In the genomic region with DNA sequence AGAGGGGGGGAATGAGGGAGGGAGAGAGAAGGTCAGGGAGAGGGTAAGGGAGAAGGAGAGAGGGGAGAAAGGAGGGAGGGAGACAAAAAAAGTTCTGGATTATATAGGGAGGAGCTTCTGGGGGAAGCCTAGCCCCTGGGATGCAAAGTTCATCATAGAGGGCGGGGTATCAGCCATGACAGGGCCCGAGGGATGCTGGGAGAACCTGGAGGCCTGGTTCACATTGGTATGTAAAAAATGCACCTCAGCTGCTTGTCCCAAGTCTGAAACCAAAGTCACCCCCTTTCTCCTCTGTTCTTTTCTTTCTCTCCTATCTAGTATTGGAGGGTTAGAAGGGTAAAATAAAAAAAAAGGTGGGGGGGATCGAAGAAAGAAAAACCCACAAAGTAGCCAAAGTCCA, we compare ENCODE assay signal across 31 mouse cellular contexts. TPM values are rescaled to one million over a fixed set of nuclear protein-coding genes. Genes with fewer than 3 reads are reported as not detected.
DNase-seq lines count a peak whose midpoint lies in the region; ATAC-seq and TF ChIP-seq lines count a peak whose summit lies in the region.
"Had no signal": no experiment of that assay in that cellular context is flagged by ENCODE, and none has a peak within 500 bp of the region (broad histone marks: within the 10 kb centered on the region; RNA-seq: fewer than 3 reads in every experiment).

No protein-coding gene starts in this region.

- intact Hi-C loops in heart, postnatal 25 days (cut with DNase I) = no loop called here
- intact Hi-C loops in left cerebral cortex, postnatal 25 days (cut with DNase I) = no loop called here

- 78% methylated on average over 3 of the region's 3 CpGs for WGBS in intestine, postnatal 0 days
- 88% methylated on average over 3 of the region's 3 CpGs for WGBS in intestine, embryonic 16.5 days

- no peak overlapping the region for H3K9ac ChIP-seq in intestine, postnatal 0 days (ENCODE audit: low read depth, low read length)
- H3K9ac ChIP-seq in intestine, embryonic 16.5 days (ENCODE audit: low read depth, low read length) = no peak overlapping the region
- H3K9ac ChIP-seq: embryonic facial prominence, embryonic 13.5 days; forebrain, embryonic 12.5 days; forebrain, embryonic 15.5 days; heart, embryonic 12.5 days; heart, embryonic 15.5 days; hindbrain, embryonic 12.5 days had no signal

- H3K4me2 ChIP-seq in intestine, postnatal 0 days (replicated peaks; ENCODE audit: low read depth) = no peak overlapping the region
- H3K4me2 ChIP-seq in intestine, embryonic 16.5 days (ENCODE audit: low read depth, low read length) = no peak overlapping the region
- H3K4me2 ChIP-seq: embryonic facial prominence, embryonic 13.5 days; forebrain, embryonic 12.5 days; forebrain, embryonic 15.5 days; heart, embryonic 12.5 days; heart, embryonic 15.5 days; hindbrain, embryonic 12.5 days had no signal

- H3K9me3 ChIP-seq in intestine, postnatal 0 days (ENCODE audit: control insufficient read depth) = no peaks in the 10 kb centered on the region
- H3K9me3 ChIP-seq in intestine, embryonic 16.5 days (ENCODE audit: control insufficient read depth, low read length) = no peaks in the 10 kb centered on the region; the same call in 1 of the 2 replicates
- H3K9me3 ChIP-seq: embryonic facial prominence, embryonic 10.5 days; embryonic facial prominence, embryonic 13.5 days; forebrain, embryonic 12.5 days; forebrain, embryonic 15.5 days; heart, embryonic 15.5 days; hindbrain, embryonic 12.5 days had no signal

- TF ChIP-seq CTCF in intestine, postnatal 0 days (IDR thresholded peaks at IDR 0.05; ENCODE audit: low read depth) = no peak

- H3K27me3 ChIP-seq in intestine, postnatal 0 days (replicated peaks; ENCODE audit: control insufficient read depth, insufficient read depth, low read length) = no peaks in the 10 kb centered on the region
- no peaks in the 10 kb centered on the region for H3K27me3 ChIP-seq in intestine, embryonic 16.5 days (replicated peaks; ENCODE audit: control insufficient read depth, insufficient read depth, low read length)
- H3K27me3 ChIP-seq: embryonic facial prominence, embryonic 13.5 days; forebrain, embryonic 12.5 days; forebrain, embryonic 15.5 days; heart, embryonic 12.5 days; heart, embryonic 15.5 days; hindbrain, embryonic 12.5 days had no signal

- H3K27ac ChIP-seq in intestine, postnatal 0 days (ENCODE audit: low read depth, low read length) = no peak overlapping the region
- no peak overlapping the region for H3K27ac ChIP-seq in intestine, embryonic 16.5 days (ENCODE audit: low read length)
- H3K27ac ChIP-seq: embryonic facial prominence, embryonic 10.5 days; embryonic facial prominence, embryonic 13.5 days; forebrain, embryonic 12.5 days; forebrain, embryonic 15.5 days; heart, embryonic 15.5 days; hindbrain, embryonic 12.5 days had no signal

- no peaks in the 10 kb centered on the region; the same call in 1 of the 2 replicates for H3K4me1 ChIP-seq in intestine, postnatal 0 days (replicated peaks; ENCODE audit: control insufficient read depth, insufficient read depth, low read length)
- H3K4me1 ChIP-seq in intestine, embryonic 16.5 days (ENCODE audit: control insufficient read depth, insufficient read depth, low read length) = no peaks in the 10 kb centered on the region; the same call in 1 of the 2 replicates
- H3K4me1 ChIP-seq: embryonic facial prominence, embryonic 13.5 days; forebrain, embryonic 12.5 days; heart, embryonic 12.5 days; heart, embryonic 15.5 days; hindbrain, embryonic 12.5 days had no signal

- peak; percentile 73 for DNase-seq in heart, adult 11 months
- no peak for DNase-seq in heart, postnatal 25 days (ENCODE audit: low spot score)
- DNase-seq in left cerebral cortex, postnatal 25 days (ENCODE audit: low spot score in 2 of 2) = no peak
- DNase-seq: adrenal gland, postnatal 10 days; adrenal gland, postnatal 36 days; cerebellum, adult 18-20 months; cerebellum, adult 9-10 months; cerebellum, postnatal 14 days; embryo, embryonic 11 days; gastrocnemius, postnatal 10 days; heart, adult 18-20 months; heart, postnatal 10 days; heart, postnatal 4 days; kidney, adult 18-20 months had no signal

- peaks cover 19% of the 10 kb centered on the region for H3K36me3 ChIP-seq in intestine, postnatal 0 days (ENCODE audit: control insufficient read depth, insufficient read depth)
- peaks cover 3% of the 10 kb centered on the region; the same call in 1 of the 2 replicates for H3K36me3 ChIP-seq in intestine, embryonic 16.5 days (ENCODE audit: control insufficient read depth, insufficient read depth, low read length)
- H3K36me3 ChIP-seq: embryonic facial prominence, embryonic 13.5 days had no signal

- ATAC-seq in intestine, postnatal 0 days = peak; percentile 32; the same call in 1 of the 2 replicates
- no peak for ATAC-seq in intestine, embryonic 16.5 days
- ATAC-seq in common myeloid progenitor, adult 5-6 weeks (replicated peaks; ENCODE audit: low read depth, poor library complexity, severe bottlenecking) = 0 out of 2 replicates have a peak, but pooled peaks have one; percentile 4
- ATAC-seq in megakaryocyte, adult 5-6 weeks (ENCODE audit: poor library complexity, severe bottlenecking) = no peak
- ATAC-seq: forebrain, embryonic 15.5 days; hindbrain, embryonic 16.5 days had no signal

- no peak overlapping the region for H3K4me3 ChIP-seq in intestine, postnatal 0 days (ENCODE audit: low read depth, low read length)
- no peak overlapping the region for H3K4me3 ChIP-seq in intestine, embryonic 16.5 days (ENCODE audit: low read length)
- H3K4me3 ChIP-seq: embryonic facial prominence, embryonic 10.5 days; embryonic facial prominence, embryonic 13.5 days; erythroblast, embryonic 14.5 days; forebrain, embryonic 12.5 days; forebrain, embryonic 15.5 days; heart, embryonic 12.5 days; heart, embryonic 15.5 days; hindbrain, embryonic 12.5 days had no signal

RNA-seq across cellular contexts. Expression of gene Tspan13, which starts 22.2 kb away (rescaled TPM):
- total RNA-seq in heart, postnatal 25 days (2021) = 10 to 100 TPM; 44.2 to 57.7 TPM
- polyA plus RNA-seq in intestine, postnatal 0 days (2015; fragmentation: Nextera tagmentation; extraction: Ambion mirVana) = 499 and 565 TPM in 2 replicates
- polyA plus RNA-seq in intestine, embryonic 16.5 days (2015; fragmentation: Nextera tagmentation; extraction: Ambion mirVana) = 151 and 157 TPM in 2 replicates
- 82.4 and 83.0 TPM in 2 replicates for total RNA-seq in common myeloid progenitor, adult 5-6 weeks (2017)
- 28.8 and 30.4 TPM in 2 replicates for total RNA-seq in megakaryocyte, adult 5-6 weeks (2015)
- total RNA-seq in megakaryocyte, adult 5-6 weeks (2017) = 20.3 and 21.4 TPM in 2 replicates
- total RNA-seq in left cerebral cortex, postnatal 25 days (2021) = 100 to 1,000 TPM; 199 to 216 TPM

RNA-seq across cellular contexts. Expression of gene Agr2, which starts 27.4 kb away (rescaled TPM):
- not detected for total RNA-seq in heart, postnatal 25 days (2021)
- polyA plus RNA-seq in intestine, postnatal 0 days (2015; fragmentation: Nextera tagmentation; extraction: Ambion mirVana) = 438 and 502 TPM in 2 replicates
- polyA plus RNA-seq in intestine, embryonic 16.5 days (2015; fragmentation: Nextera tagmentation; extraction: Ambion mirVana) = 408 and 430 TPM in 2 replicates
- not detected in 2 replicates for total RNA-seq in common myeloid progenitor, adult 5-6 weeks (2017)
- not detected in 2 replicates for total RNA-seq in megakaryocyte, adult 5-6 weeks (2015)
- total RNA-seq in megakaryocyte, adult 5-6 weeks (2017) = not detected in 2 replicates
- total RNA-seq in left cerebral cortex, postnatal 25 days (2021) = not detected
- total RNA-seq: adrenal gland, adult 18-20 months; adrenal gland, postnatal 10 days; adrenal gland, postnatal 36 days; gastrocnemius, adult 18-20 months; gastrocnemius, postnatal 10 days; gastrocnemius, postnatal 4 days; heart, postnatal 10 days; heart, postnatal 4 days; MEL had no signal
- polyA plus RNA-seq: embryonic facial prominence, embryonic 10.5 days; erythroblast, embryonic 14.5 days; forebrain, embryonic 15.5 days; hindbrain, embryonic 16.5 days had no signal

Comparison
In these comparisons a context has a peak if more than half of its experiments do, and no peak if none do; other contexts are left out.
1. ATAC-seq: peak in intestine, postnatal 0 days (single experiment) and common myeloid progenitor, adult 5-6 weeks (single experiment); none in intestine, embryonic 16.5 days (single experiment) and megakaryocyte, adult 5-6 weeks (single experiment).